Mouse (Mus musculus) ZHBTc4 (cell line): ENCODE data around the gene Angpt4.

Experiments used
- DNase-seq: peaks from one replicate; pipeline ENCODE4 v3.0.0-alpha.2; 2011; ENCODE audit warnings: low read depth, low spot score

Angpt4 gene

DNA sequence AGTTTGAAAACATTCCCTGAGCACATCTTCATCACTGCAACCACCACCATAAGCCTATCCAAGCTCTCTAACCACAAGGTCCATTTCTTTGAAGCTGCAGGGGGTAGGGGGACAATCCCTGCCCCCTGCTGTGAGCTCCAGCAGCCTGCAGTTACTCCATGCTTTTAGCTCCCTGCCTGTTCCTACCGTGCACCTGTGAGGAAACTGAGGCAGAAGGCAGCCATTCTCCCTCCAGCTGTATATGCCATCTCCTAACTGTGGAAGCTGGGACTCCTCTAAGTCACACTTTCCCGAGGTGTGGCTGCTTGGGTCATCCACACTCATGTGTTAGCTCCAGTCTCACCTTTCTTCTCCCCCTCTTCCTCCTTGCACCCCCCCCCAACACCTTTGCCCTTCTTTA lies 4.1 kb downstream of the Angpt4 start:
- DNase-seq: no peak

DNA sequence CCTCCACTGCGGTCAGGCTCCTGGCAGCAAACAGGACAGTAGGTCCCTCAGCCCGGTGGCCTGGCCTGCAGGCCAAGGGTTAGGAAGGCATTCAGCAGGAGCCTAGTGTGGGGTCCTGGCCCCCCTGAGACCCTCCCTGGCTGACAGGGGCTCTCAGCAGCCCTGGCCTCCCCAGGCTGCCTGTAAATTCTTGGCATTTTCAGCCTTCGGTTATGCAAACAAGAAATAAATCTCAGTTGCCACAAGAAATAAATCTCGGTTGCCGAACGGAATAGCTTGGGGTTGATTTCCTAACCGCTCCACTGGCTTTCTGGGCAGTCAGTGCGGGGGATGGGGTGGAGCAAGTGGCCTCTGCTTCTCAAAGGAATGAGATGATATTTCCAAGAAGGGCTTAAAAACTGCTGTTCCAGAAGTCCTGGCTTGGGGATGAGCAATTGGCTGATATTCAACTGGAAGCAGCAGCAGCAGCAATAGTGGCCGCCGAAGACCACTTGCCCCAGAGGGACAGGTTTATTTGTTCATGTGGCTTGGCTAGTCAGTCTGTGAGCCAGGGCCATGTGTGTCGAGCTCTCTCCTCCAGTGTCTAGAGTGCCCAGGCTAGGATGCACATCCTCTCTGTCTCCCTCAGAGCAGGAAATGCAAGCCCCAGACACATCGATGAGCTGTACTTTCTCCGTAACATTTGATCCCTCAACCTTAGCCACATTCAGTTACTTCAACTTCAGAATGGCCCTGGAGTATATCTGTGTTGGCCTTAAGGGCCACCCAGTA lies 5.2 kb downstream of the Angpt4 start:
- no peak for DNase-seq

DNA sequence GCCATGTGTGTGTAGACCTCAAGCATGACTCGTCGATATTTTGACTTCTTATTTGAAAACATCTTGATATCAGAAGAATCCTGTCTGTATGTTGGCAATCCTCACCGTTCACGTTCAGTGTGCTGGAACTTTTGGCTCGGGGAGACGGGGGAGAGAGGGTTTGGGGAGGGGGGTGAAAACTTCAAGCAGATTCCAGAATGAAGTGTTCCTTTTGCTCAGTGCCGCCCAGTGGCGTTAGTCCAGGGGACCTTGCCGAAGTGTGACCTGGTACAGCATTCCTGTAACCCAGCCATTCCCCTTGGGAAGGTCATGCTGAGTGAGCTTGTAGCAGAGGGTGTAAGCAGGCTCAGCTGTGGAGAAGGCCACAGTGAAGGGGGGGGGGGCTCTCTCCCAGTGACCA lies 8.1 kb downstream of the Angpt4 start:
- no peak for DNase-seq

DNA sequence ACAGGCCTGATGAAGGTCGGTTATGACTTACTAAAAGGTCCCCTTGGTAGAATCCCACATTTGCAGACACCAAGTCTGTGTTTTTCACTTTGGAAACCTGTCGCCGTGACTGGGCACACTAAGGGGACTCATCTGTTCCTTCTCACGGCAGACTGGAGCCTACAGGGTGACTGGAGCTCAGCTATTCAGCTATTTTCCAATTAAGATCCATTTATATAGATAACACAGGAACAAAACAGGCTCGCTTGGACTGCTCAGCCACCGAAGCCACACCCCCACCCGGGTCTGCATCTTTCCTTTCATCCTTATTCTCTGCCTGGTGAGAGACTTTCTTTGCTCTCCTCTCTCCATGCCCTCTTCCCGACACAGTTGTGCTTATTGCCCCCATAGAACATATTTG lies 10.1 kb downstream of the Angpt4 start:
- DNase-seq: no peak

DNA sequence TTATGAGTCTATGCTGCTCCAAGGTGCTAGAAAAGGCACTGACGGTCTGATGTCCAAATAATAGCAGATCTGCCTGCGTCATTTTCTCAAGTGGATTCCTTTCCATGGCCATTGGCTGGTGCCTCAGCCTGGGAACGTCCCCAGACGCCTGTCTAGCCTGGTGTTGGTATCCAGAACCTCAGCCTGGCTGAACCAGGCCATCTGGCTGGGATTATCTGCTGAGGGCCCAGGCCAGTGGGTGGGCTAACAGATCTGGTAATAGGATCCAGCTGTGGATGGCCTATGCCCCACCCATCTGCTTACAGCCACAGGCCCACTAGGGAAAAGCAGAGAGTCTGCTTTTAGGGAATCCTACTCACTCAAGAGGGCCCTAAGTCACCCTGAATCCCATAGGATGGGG lies 10.6 kb downstream of the Angpt4 start:
- DNase-seq: no peak

DNA sequence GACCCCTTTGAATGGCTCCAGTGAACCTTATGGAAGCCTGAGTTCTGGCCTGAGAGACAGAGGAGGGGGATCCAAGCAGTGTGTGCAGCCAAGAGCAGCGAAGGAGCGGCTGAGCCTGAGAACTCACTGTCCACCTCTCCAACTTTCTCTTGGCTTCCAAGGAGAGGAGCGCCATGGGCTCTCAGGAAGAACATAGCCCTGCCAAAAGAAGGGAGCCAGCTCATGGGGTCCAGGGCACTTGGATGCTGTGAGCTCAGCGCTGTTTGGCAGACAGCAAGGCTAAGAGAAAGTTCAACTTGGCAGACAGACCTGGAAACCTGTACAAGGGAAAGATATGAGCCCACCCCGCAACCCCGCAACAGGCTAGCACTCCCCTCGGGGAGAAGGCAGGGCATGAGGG lies 13.3 kb downstream of the Angpt4 start:
- no peak for DNase-seq

DNA sequence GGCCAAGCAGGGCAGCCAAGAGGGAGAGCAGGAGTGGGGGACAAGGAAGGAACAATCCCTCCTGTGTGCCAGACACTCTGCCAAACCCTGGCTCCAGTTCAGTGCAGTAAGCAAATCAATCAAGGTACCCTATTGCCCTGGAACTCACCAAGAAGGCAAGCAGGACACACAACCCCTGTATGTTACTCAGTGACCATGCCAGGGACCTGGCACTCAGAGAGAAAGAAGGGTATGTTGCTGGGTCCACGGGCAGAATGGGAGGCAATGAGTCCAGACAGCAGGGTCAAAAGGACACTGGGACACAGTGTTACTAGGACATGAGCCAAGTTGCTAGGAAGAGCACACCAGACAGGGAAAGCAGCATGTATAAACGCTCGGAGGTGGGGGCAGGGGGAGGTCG lies 14.7 kb downstream of the Angpt4 start:
- no peak for DNase-seq

DNA sequence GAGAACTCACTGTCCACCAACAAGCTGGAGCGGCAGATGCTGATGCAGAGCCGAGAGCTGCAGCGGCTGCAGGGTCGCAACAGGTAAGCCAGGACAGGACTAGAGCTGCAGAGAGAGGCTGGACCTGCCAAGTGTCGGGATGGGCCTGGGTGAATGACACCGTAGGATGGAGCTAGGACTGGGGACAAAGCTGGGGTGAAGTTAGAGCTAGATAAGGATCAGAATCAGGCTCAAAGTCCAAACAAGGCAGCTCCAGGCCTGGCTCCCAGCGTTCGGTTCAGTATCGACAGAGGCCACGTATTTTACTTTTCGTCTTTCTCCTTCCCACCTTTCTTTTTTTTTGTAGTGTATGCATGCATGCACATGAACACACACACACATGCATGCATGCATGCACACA lies 16.1 kb downstream of the Angpt4 start:
- DNase-seq: no peak

DNA sequence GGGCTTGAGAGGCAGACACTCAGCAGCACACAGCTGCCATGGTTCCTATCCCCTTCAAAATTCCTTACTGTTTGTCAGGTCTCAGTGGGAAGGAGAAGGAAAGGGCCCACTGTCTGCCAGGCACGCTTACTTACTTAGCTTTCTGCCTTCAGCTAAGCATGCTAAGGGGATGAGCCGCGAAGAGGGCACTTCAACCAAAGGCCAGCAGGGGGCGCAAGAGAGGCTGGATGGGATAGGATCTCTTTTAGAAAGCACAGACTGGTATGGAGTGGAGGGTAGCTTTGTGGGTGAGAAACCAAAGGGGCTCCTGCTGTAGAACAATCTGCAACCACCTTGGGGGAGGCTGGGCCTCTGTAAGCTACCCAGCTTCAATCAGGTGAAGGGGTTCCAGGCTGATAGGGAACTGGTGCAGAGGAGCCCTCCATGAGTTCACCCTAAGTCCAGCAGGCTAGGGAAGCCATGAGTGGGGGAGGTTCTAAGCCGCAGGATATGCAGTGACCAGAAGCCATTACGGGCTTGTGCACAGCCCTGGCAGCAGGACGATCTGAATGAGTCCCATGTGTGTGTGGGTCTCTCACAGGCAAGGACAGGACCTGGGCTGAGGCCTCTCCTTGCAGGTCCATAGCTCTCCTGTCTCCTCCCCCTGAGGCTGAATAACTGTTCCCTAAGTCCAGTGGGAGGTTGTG lies 19.5 kb downstream of the Angpt4 start:
- DNase-seq: peak; percentile 89

DNA sequence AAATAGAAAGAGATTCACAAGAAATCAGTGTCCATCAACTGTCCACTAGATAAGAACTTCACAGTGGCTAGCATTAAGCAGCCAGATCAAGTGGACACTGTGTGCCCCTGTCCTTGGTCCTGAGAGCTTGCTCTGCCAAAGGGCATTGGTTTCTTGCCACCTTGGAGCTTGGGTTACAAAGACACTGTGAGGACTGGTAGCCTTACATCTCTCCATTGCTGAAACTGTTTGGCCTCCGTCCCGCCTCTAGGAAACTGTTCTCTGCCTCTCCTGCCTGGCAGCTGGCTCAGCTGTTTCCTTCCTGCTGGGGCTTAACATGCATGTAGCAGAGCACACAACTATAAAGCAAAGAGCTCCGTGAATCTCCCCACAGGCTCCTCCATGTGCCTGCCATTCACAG lies 26.9 kb downstream of the Angpt4 start:
- DNase-seq: no peak

DNA sequence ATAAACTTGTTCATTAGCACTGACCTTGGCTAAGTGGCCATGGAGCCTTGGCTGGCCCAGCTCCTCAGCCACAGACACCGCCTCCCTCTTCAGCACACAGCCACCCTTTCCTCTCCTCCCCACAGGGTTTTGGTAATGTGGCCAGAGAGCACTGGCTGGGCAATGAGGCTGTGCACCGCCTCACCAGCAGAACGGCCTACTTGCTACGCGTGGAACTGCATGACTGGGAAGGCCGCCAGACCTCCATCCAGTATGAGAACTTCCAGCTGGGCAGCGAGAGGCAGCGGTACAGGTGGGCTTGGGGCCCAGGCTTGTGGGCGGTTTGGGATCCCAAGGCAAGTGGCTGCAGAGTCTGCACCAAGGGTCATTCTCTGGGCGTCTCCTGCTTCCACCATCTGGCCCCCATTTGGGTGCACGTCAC lies 27.8 kb downstream of the Angpt4 start:
- peak; percentile 25 for DNase-seq

DNA sequence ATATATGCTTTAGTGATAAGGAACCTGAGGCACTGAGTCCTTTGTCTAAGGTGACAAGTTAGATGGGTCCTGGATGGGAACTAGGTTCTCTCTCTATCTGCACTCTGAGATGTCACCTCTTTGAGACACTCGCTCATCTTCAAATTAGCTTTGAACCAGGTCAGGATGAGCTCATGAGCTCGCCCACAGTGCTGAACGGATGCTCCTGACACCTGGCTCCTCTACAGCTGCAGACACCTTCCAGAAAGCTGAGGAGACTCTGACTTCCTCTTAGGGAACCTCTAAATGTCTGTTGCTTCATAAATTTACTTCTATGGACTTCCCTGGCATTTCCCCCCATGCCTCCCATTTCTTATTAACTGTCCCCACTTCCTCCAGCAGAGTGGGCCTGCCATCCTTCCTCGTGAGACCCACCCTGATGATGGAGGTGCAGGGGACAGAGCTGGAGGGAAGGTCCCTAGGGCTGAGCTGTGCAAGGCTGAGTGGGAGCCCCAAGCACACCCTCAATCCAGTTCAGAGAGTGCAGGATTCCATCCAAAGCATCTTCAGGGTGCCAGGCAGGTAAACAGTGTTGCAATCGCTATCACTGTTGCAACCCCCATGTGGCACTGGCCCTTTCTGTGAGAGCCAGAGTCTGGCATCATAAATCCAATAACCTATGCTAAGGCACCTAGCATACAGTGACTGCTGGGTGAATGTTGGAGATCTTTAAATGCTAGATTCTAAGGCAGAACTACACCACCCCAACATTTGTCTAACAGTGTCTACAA lies 28.8 kb downstream of the Angpt4 start:
- no peak for DNase-seq

DNA sequence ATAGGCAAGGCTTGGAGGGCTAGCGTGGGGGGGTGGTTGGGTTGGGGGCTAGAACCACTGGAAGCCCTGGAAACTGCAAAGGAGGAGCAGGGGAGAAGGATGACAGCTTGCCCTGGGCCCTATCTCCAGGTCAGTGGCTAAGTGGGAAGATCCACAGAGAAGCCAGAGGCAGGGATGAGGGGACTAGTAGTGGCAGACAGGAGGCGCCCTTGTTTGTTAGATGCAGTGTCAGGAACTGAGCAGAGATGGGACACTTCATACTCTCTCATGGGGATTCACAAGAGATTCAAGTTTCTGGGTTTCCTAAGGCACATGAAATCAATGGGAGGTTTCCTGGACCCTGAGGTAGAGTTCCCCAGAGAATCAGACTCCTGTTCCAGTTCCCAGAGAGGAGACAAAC lies 30.3 kb downstream of the Angpt4 start:
- DNase-seq: peak; percentile 42

DNA sequence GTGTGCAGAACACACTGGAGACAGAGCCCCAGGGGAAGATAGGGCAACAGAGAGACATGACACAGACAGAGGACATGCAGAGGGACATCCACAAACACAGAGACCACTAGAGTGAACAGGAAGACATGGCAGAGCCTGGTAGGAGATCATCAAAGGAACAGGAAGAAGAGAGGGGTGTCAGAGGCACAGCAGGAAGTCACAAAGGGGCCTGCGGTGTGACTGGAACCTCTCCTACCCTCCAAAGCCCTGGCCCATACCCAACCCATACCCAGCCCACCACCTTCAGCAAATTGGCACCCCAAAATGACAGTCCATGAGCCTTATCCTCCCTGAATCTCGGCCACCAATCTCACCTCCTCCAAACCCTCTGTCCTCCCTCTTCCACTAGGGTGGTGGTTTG lies 33.1 kb downstream of the Angpt4 start:
- DNase-seq: no peak

DNA sequence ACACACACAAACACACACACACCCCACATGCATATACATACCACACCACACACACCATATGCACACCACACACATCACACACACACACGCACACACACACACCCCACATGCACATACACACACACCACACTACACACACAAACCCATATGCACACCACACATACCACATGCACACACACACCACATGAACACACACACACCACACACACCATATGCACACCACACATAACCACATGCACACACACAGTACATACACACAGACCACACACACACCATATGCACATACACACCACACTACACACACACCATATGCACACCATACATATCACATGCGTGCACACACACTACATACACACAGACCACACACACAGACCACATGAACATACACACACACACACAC lies 36.6 kb downstream of the Angpt4 start:
- no peak for DNase-seq

DNA sequence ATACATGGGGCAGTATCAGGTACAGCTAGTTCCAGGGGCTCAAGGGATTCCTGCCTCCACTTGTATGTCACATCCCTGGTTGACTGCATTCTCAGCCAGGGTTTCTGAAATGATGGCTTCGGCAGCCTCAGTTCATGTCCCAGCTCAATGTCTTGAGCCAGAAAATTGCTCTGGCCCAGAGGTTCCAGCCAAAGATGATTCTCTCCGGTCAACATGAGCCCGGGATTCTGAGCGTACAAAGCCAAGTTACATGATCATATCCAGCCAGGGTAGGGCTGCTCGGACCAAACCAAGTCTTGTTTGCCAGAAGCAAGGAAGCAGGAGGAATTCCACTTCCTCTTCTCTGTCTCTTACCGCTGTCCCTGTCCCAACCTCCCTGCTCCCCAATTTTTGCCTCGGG lies 37.3 kb downstream of the Angpt4 start:
- no peak for DNase-seq

DNA sequence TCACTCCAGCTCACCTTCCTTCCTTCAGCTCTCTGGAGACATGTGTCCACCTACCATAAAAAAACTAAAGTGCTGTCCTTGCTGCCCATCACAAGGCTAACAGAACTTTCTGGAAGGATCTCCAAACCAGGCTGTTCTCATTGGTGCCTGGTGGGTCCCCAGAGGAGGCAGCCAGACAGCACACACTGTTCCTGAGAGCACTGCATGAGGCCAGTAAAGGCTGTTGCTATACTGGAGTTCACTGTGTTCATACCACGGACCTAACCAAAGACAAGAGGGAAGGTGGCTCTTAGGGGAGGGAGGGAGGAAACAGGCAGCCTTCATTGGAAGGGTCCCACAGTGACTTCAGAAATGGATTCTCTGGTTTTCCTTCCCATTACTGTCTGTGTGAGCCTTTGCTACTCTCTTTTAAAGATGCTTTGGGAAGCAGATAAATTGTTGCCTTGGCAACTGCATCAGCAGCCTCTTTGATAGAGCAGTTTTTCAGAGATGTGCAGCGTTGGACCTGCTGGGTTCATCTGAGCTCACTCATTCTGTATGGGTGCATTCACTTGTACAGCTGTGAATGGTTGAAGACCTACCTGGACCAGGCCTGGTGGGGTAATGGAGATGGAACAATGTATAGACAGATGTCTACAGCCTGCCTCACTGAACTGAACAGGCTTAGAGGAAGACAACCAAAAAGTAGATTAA lies 38.2 kb downstream of the Angpt4 start:
- no peak for DNase-seq

DNA sequence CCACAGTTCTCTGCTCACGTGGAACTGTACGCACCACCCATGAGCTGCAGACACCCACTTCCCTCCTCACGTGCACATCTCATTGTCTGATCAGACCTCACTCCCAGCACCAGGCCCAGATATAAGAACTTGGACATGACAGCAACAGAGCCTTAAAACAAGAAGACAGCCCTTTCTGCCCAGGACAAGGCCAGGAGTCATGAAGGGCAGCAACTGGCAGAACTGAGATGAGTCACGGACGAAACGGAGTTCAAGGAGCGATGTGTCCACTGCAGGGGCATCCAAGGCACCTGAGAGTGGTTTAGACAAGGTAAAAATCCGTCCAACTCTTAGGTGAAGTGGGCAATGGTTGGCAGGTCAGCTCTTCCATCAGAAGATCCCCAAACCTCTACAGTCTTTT lies 42.7 kb downstream of the Angpt4 start:
- no peak for DNase-seq

DNA sequence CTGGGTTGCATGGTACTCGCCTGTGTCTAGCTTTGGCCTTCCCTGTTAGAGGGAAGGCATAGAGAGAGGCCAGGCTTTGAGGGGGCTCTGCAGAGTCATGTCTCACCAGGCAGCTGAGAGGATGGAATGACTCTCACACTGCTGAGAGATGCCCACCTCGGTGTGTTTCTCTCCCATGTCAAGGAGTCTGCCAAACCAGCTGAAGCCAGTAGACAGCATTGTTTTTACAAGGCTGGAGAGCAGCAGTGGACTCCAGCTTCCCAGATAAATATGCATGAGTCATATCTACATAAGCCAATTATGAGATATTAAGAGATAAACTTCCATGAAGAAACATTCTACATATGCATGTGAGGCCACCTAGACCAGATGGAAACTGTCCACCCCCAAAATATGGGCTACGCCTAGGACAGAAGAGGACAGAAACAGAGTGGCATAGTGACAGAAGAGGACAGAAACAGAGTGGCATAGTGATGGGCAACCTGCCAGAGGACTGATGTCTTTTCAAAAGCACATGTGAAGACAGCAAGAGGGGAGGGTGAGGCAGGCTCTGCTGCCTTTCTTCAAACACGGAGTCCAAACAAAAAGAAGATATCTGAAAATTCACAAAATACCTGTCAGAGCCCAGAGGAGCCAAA lies 45.6 kb downstream of the Angpt4 start:
- no peak for DNase-seq

DNA sequence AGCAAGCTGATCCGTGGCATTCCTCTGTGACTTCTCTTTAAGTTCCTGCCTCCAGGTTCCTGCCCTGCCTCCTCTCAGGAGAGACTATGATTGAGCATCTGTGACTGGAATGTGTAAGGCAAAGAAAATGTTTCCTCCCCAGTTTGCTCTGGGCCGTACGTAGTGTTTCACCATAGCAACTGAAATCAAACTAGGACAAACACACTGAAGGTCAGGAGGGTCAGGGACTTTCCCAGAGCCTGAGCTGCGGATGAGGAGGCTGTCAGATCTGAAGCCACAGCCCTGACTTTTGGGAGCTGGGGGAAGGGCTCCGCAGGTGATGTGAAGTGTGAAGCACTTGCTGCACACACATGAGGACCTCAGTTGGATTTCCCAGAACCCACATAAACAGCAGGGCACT lies 48.3 kb downstream of the Angpt4 start:
- DNase-seq: peak; percentile 62
